Mouse (Mus musculus): ENCODE measurements at regions not wholly inside any gene's neighbourhood (a gene's known extent, or its start where the extent isn't known, plus 50 kb on each side); places are given as distances from the start of the nearest gene placed in this dataset.

GRCm38 (mm10) chr7:90054795-90055511 lies 74.2 kb upstream of the Eed start:
- TF ChIP-seq POLR2A (IDR thresholded peaks at IDR 0.05; ENCODE audit: borderline replicate concordance, extremely low read depth, low read depth, low read length): no peak
- TF ChIP-seq CTCF (IDR thresholded peaks at IDR 0.05; ENCODE audit: insufficient read depth, low read length): no peak

Data from lung, adult 2 months (tissue).